Mouse (Mus musculus): ENCODE measurements around the gene Fmo2. TPM values are rescaled to one million over a fixed set of nuclear protein-coding genes. Genes with fewer than 3 reads are reported as not detected.

The Fmo2 gene
- polyA plus RNA-seq, 1 experiment, result not detected

- Histone ChIP-seq H3K79me2 (ENCODE audit: control insufficient read depth, insufficient read depth) (no peaks in the 10 kb centered on the region), H3ac (ENCODE audit: control insufficient read depth, insufficient read length, low read depth) (no peak overlapping the region), H3K27me3 (ENCODE audit: control insufficient read depth, insufficient read depth, insufficient read length) (no peaks in the 10 kb centered on the region), H3K79me3 (ENCODE audit: low read depth) (no peaks in the 10 kb centered on the region), H3K36me3 (ENCODE audit: control insufficient read depth, insufficient read depth) (no peaks in the 10 kb centered on the region), H3K4me3 (ENCODE audit: insufficient read depth, poor library complexity, severe bottlenecking) (peak overlapping the region; percentile 18)
- no peak for TF ChIP-seq FOSL1 (IDR thresholded peaks at IDR 0.05; ENCODE audit: insufficient read depth, low read length, poor library complexity, severe bottlenecking)
Observed at GRCm38 (mm10) chr1:162857766-162858747, 40.5 kb downstream of the Fmo2 start.

DNA sequence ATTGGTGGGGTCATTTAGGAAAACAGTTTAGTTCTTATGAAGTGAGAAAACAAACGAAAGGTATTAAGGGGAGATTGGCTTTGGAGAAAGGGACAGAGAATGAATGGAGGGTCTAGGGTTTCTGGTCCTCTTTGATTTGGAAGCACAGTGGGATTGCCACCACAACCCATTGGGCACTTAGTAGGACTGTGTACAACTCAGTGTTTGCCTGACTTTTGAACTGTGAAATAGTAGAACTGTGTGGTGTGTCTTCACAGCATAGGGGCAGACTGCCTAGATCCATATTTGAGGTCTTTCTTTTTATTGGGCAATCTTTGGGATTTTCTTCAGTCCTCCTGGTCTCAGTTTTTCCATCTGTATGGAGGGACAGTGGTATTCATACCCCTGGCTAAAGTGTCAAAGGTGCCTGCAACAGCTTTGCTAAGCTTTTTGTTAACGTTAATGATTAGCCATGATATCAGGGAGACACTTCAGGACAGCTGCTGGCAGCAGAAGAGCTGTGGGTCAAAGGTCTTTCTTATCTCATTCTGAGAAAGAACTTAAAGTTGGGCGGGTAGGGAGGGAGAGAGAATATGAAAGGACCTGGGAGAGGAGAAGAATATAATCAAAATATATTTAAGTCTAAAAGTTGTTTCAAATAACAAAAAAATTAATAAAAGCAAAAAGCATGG, 44.6 kb downstream of the Fmo2 start:
- Histone ChIP-seq H3K27me3 (ENCODE audit: control insufficient read depth, insufficient read depth, insufficient read length) (no peaks in the 10 kb centered on the region), H3K79me3 (ENCODE audit: low read depth) (no peaks in the 10 kb centered on the region), H3ac (ENCODE audit: control insufficient read depth, insufficient read length, low read depth) (no peak overlapping the region), H3K36me3 (ENCODE audit: control insufficient read depth, insufficient read depth) (no peaks in the 10 kb centered on the region), H3K79me2 (ENCODE audit: control insufficient read depth, insufficient read depth) (no peaks in the 10 kb centered on the region), H3K4me3 (ENCODE audit: insufficient read depth, poor library complexity, severe bottlenecking) (no peak overlapping the region)
- no peak for TF ChIP-seq MAX (IDR thresholded peaks at IDR 0.05)
- TF ChIP-seq FOSL1 (IDR thresholded peaks at IDR 0.05; ENCODE audit: insufficient read depth, low read length, poor library complexity, severe bottlenecking), result no peak
- no peak for TF ChIP-seq CTCF (IDR thresholded peaks at IDR 0.05; ENCODE audit: control insufficient read depth, insufficient read depth, insufficient read length)
- TF ChIP-seq MYOD1 (IDR thresholded peaks at IDR 0.05; ENCODE audit: control insufficient read depth, insufficient read length, low read depth), result no peak
- TF ChIP-seq MYOG (IDR thresholded peaks at IDR 0.05; ENCODE audit: control insufficient read depth, extremely low read depth, insufficient read length), result no peak
- TF ChIP-seq USF1 (IDR thresholded peaks at IDR 0.05; ENCODE audit: low read depth), result no peak
- TF ChIP-seq CEBPB (IDR thresholded peaks at IDR 0.05; ENCODE audit: low read depth), result no peak

- H3K36me3 ChIP-seq (ENCODE audit: control insufficient read depth, insufficient read depth), result no peaks in the 10 kb centered on the region
- H3K27me3 ChIP-seq (ENCODE audit: control insufficient read depth, insufficient read depth, insufficient read length), result no peaks in the 10 kb centered on the region
- no peak overlapping the region for H3ac ChIP-seq (ENCODE audit: control insufficient read depth, insufficient read length, low read depth)
- TF ChIP-seq CEBPB (IDR thresholded peaks at IDR 0.05; ENCODE audit: low read depth), result no peak
- no peak for TF ChIP-seq MAX (IDR thresholded peaks at IDR 0.05)
- TF ChIP-seq FOSL1 (IDR thresholded peaks at IDR 0.05; ENCODE audit: insufficient read depth, low read length, poor library complexity, severe bottlenecking), result no peak
- no peak for TF ChIP-seq MYOD1 (IDR thresholded peaks at IDR 0.05; ENCODE audit: control insufficient read depth, insufficient read length, low read depth)
- no peak for TF ChIP-seq USF1 (IDR thresholded peaks at IDR 0.05; ENCODE audit: low read depth)
- TF ChIP-seq MYOG (IDR thresholded peaks at IDR 0.05; ENCODE audit: control insufficient read depth, extremely low read depth, insufficient read length), result no peak
- no peak for TF ChIP-seq CTCF (IDR thresholded peaks at IDR 0.05; ENCODE audit: control insufficient read depth, insufficient read depth, insufficient read length)
- H3K4me3 ChIP-seq (ENCODE audit: insufficient read depth, poor library complexity, severe bottlenecking), result no peak overlapping the region
- H3K79me2 ChIP-seq (ENCODE audit: control insufficient read depth, insufficient read depth), result no peaks in the 10 kb centered on the region
- H3K79me3 ChIP-seq (ENCODE audit: low read depth), result no peaks in the 10 kb centered on the region
Observed at GRCm38 (mm10) chr1:162847554-162847953, 51.0 kb downstream of the Fmo2 start.

- Histone ChIP-seq H3K27me3 (ENCODE audit: control insufficient read depth, insufficient read depth, insufficient read length) (no peaks in the 10 kb centered on the region), H3K79me3 (ENCODE audit: low read depth) (no peaks in the 10 kb centered on the region), H3K4me3 (ENCODE audit: insufficient read depth, poor library complexity, severe bottlenecking) (no peak overlapping the region), H3K79me2 (ENCODE audit: control insufficient read depth, insufficient read depth) (no peaks in the 10 kb centered on the region), H3K36me3 (ENCODE audit: control insufficient read depth, insufficient read depth) (no peaks in the 10 kb centered on the region), H3ac (ENCODE audit: control insufficient read depth, insufficient read length, low read depth) (no peak overlapping the region)
- TF ChIP-seq FOSL1 (IDR thresholded peaks at IDR 0.05; ENCODE audit: insufficient read depth, low read length, poor library complexity, severe bottlenecking), result no peak
- no peak for TF ChIP-seq CTCF (IDR thresholded peaks at IDR 0.05; ENCODE audit: control insufficient read depth, insufficient read depth, insufficient read length)
- TF ChIP-seq MYOD1 (IDR thresholded peaks at IDR 0.05; ENCODE audit: control insufficient read depth, insufficient read length, low read depth), result no peak
- no peak for TF ChIP-seq CEBPB (IDR thresholded peaks at IDR 0.05; ENCODE audit: low read depth)
- TF ChIP-seq USF1 (IDR thresholded peaks at IDR 0.05; ENCODE audit: low read depth), result no peak
- TF ChIP-seq MAX (IDR thresholded peaks at IDR 0.05), result no peak
Observed at GRCm38 (mm10) chr1:162840211-162840610, 58.3 kb downstream of the Fmo2 start.

- Histone ChIP-seq H3K4me3 (ENCODE audit: insufficient read depth, poor library complexity, severe bottlenecking) (no peak overlapping the region), H3K79me2 (ENCODE audit: control insufficient read depth, insufficient read depth) (no peaks in the 10 kb centered on the region), H3K27me3 (ENCODE audit: control insufficient read depth, insufficient read depth, insufficient read length) (no peaks in the 10 kb centered on the region), H3K36me3 (ENCODE audit: control insufficient read depth, insufficient read depth) (no peaks in the 10 kb centered on the region), H3ac (ENCODE audit: control insufficient read depth, insufficient read length, low read depth) (no peak overlapping the region), H3K79me3 (ENCODE audit: low read depth) (no peaks in the 10 kb centered on the region)
- TF ChIP-seq FOSL1 (IDR thresholded peaks at IDR 0.05; ENCODE audit: insufficient read depth, low read length, poor library complexity, severe bottlenecking), result no peak
- TF ChIP-seq CEBPB (IDR thresholded peaks at IDR 0.05; ENCODE audit: low read depth), result no peak
- no peak for TF ChIP-seq MAX (IDR thresholded peaks at IDR 0.05)
- no peak for TF ChIP-seq USF1 (IDR thresholded peaks at IDR 0.05; ENCODE audit: low read depth)
- no peak for TF ChIP-seq MYOD1 (IDR thresholded peaks at IDR 0.05; ENCODE audit: control insufficient read depth, insufficient read length, low read depth)
- no peak for TF ChIP-seq MYOG (IDR thresholded peaks at IDR 0.05; ENCODE audit: control insufficient read depth, extremely low read depth, insufficient read length)
- no peak for TF ChIP-seq CTCF (IDR thresholded peaks at IDR 0.05; ENCODE audit: control insufficient read depth, insufficient read depth, insufficient read length)
Observed at GRCm38 (mm10) chr1:162838976-162839375, 59.5 kb downstream of the Fmo2 start.
